Mouse (Mus musculus): ENCODE data around the gene Trim14.

The Trim14 gene

GRCm38 (mm10) chr4:46562841-46563240, 26.9 kb upstream of the Trim14 start:
- peak in 1 of 2 experiments; percentile 3 for DNase-seq (ENCODE audit: low spot score in 2 of 2)

DNA sequence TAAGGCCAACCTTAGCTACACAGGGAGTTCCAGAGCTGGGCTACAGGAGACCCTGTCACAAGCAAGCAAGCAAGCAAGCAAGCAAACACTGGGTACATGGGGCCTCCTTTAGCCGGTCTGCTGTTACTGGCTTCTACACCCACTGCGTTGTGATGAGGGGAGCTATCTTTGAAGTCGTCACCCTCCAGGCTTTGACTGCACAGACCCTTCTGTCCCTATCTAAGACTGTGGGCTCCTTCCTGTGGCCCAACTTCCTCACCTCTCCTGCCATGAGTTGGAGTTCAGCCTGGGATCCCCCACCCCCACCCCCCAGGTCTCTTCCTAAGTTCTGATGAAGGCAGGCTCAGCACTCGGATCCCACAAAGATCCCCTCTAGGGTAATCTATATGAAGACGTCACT, 26.1 kb upstream of the Trim14 start:
- no peak for DNase-seq (ENCODE audit: low spot score in 2 of 2)

GRCm38 (mm10) chr4:46560069-46560705, 24.2 kb upstream of the Trim14 start:
- DNase-seq (ENCODE audit: low spot score in 2 of 2): peak in 1 of 2 experiments; percentile 1

GRCm38 (mm10) chr4:46558672-46559667, 23.0 kb upstream of the Trim14 start:
- DNase-seq (ENCODE audit: low spot score in 2 of 2): peak in 1 of 2 experiments; percentile 2

DNA sequence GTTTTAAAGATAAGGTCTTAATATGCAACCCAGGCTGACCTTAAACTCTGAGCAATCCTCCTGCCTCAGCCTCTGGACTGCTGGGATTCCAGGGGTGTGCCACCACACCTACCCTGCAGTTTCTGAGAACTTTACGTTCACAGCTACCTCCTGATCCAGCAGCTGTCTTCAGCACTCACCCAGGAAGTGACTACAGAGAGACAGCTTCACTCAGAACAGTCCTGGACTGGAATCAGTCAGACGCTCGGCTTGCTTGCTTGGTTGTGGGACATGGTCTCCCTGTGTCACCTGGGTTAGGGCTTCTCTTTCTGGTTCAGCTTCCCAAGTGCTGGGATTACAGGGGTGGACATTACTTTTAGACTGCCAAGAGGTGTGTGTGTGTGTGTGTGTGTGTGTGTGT, 21.0 kb upstream of the Trim14 start:
- no peak for DNase-seq (ENCODE audit: low spot score in 2 of 2)

DNA sequence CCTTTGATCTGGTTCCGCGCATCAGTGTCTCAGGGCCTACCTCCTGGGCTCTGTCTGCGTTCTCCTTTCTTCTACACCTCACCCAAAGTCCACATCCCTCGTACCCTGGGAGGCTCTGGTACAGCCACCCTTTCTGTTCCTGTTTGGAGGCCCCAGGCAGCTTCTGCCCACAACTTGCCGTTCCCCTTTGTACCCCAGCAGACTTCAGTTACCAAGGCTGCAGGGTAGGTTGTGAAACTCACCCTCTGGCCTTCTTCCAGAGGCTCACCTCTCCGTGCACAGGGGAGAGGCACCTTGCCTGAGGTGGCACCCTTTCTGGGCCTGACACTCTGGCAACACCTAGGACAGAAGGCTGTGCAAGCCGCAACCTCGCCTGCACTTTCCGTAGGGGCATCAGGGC, 19.8 kb upstream of the Trim14 start:
- no peak for DNase-seq (ENCODE audit: low spot score in 2 of 2)

GRCm38 (mm10) chr4:46554295-46555069, 18.5 kb upstream of the Trim14 start:
- no peak for DNase-seq (ENCODE audit: low spot score in 2 of 2)

DNA sequence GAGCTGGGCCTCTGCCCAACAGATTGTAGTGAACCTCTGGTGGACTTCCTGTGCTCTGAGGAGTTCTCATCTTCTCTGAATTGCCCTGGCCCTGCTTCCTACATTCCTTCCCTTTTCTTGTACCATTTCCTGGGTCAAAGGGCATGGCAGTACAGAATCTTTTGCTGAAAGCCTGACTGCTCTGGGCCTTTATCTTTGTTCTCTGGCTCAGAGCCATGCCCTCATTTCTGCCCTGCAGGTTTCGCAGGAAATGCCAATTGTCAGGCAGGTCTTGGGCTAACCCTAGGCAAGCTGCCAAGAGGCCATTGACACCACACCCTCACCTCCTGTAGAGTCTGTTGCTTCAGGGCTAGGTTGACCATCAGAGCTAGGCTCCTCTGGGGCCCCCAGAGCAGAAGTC, 17.9 kb upstream of the Trim14 start:
- DNase-seq (ENCODE audit: low spot score in 2 of 2): no peak

- no peak for DNase-seq (ENCODE audit: low spot score in 2 of 2)
These were observed 14.5 kb upstream of the Trim14 start for GRCm38 (mm10) chr4:46550406-46550805.

DNA sequence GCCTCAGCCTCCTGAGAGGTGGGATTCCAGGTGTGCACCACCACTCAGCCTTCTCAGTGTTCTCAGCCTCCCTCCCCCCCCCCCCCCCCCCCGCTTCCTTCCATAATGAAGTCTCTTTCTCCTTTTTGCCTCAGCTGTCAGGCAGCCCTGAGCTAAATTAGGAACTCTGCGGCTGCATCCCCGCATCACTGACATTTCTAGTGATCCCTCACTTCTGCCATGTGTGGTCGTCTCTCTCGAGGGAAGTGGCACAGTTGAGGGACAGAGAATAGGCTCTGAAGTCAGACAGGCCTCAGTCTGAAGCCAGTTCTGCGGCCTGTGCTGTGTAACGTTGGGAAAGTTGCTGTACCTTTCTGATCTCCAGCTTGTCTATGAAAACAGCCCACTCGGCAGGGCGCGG, 14.0 kb upstream of the Trim14 start:
- no peak for DNase-seq (ENCODE audit: low spot score in 2 of 2)

DNA sequence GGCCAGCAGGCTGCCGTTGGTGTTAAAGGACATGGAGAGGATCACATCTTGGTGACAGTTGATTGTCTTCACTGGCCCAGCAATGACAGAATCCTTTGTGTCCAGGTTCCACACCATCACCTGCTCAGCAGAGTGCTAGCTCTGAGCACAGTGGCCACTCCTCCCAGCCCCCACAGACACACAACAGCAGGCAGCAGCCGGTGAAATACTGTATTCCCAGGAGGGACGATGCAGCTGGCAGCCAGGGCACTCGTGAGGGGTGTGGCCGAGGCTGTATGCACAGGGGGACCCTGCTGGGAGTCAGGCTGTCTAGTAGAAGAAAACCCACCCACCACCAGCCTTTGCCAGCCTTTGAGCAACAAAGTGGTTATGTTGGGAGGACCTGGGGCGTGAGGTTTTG, 10.8 kb upstream of the Trim14 start:
- DNase-seq (ENCODE audit: low spot score in 2 of 2): no peak

DNA sequence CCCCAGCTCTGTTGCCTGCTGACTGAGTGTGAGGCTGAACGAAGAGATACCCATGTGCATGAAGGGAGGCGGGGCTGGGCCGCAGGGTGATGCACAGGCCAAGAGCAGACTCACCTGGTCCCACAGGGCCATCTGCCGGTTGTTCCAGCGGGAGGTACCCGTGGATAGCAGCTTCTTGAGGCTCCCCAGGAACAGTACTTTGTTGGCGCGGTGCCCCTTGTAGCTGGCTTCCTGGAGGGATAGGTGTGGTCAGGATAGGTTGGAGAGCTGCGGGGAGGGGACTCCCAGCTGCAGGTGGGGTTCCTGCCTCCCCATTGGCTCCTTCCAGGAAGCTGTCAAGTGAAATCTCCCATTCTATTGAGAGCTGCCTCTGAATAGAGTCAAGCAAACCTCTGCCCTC, 9.6 kb upstream of the Trim14 start:
- DNase-seq (ENCODE audit: low spot score in 2 of 2): no peak

GRCm38 (mm10) chr4:46544313-46544712, 8.4 kb upstream of the Trim14 start:
- DNase-seq (ENCODE audit: low spot score in 2 of 2): no peak

GRCm38 (mm10) chr4:46543366-46544050, 7.6 kb upstream of the Trim14 start:
- no peak for DNase-seq (ENCODE audit: low spot score in 2 of 2)

- DNase-seq (ENCODE audit: low spot score in 2 of 2): no peak
These were observed 5.8 kb upstream of the Trim14 start for GRCm38 (mm10) chr4:46541707-46542106.

GRCm38 (mm10) chr4:46539167-46539566, 3.2 kb upstream of the Trim14 start:
- DNase-seq (ENCODE audit: low spot score in 2 of 2): no peak

- DNase-seq (ENCODE audit: low spot score in 2 of 2): no peak
These were observed 679 bp downstream of the Trim14 start for GRCm38 (mm10) chr4:46535094-46535830.

- DNase-seq (ENCODE audit: low spot score in 2 of 2): no peak
These were observed 1.8 kb downstream of the Trim14 start for GRCm38 (mm10) chr4:46533934-46534720.

- no peak for DNase-seq (ENCODE audit: low spot score in 2 of 2)
These were observed 3.0 kb downstream of the Trim14 start for GRCm38 (mm10) chr4:46532926-46533325.

- no peak for DNase-seq (ENCODE audit: low spot score in 2 of 2)
These were observed 3.4 kb downstream of the Trim14 start for GRCm38 (mm10) chr4:46532511-46532910.
